Mouse (Mus musculus) embryonic fibroblast, embryonic 13.5 days (primary cell): ENCODE data around the gene Dhrs7b. TPM values are rescaled to one million over a fixed set of nuclear protein-coding genes. Genes with fewer than 3 reads are reported as not detected.
"Not testable (repeated sequence)": the region's sequence is repeated elsewhere in the genome, so short reads cannot be mapped to it uniquely, and the experiment has no call there.

ENCODE experiments used
- H3K27ac ChIP-seq: 2 replicates; pipeline ENCODE4 v1.5.1; 2012; ENCODE audit warnings: low read length, control low read depth, inconsistent platforms; ENCODE audit not compliant: insufficient read depth
- H3K4me1 ChIP-seq: 2 replicates; pipeline ENCODE4 v1.6.1; 2011; ENCODE audit warnings: low read length; ENCODE audit not compliant: control insufficient read depth, insufficient read depth
- H3K4me3 ChIP-seq: 2 replicates; pipeline ENCODE4 v1.5.1; 2011; ENCODE audit warnings: mild to moderate bottlenecking, control low read depth, low read length; ENCODE audit not compliant: insufficient read depth
- CTCF ChIP-seq: IDR thresholded peaks from 2 replicates; pipeline ENCODE4 v1.5.1; 2011; ENCODE audit warnings: mild to moderate bottlenecking, control low read depth, low read length, moderate library complexity, borderline replicate concordance; ENCODE audit not compliant: insufficient read depth
- POLR2A ChIP-seq: IDR thresholded peaks from 2 replicates; pipeline ENCODE4 v1.6.1; 2011; ENCODE audit warnings: low read depth, mild to moderate bottlenecking, control low read depth, low read length, moderate library complexity
- polyA plus RNA-seq: library from polyadenylated mRNA; stranded (reverse); fragments of >200 nt; gene quantifications from 2 replicates; pipeline ENCODE4 v1.2.4, GENCODE M21; 2011; ENCODE audit warnings: low read depth; ENCODE audit not compliant: missing spikeins, insufficient read length

Dhrs7b gene
- polyA plus RNA-seq, 1 experiment = 19.8 TPM

DNA sequence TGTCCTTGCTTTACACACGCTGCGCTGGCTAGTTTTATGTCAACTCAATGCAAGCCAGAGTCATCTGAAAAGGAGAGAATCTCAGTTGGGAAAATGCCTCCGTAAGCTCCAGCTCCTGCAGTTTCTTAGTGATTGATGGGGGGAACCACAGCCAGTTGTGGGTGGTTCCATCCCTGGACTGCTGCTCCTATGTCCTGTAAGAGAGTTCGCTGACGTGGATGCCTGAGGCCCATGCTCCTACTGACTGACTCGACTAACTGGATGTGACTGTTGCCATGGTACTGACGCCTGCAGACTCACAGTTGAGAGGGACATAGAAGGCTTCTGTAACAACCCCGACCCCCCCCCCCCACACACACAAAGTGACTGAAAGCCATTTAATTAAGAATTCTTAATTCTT lies 37.5 kb downstream of the Dhrs7b start:
- TF ChIP-seq POLR2A (no peak), CTCF (no peak)
- no peak overlapping the region for H3K27ac ChIP-seq
- H3K4me1 ChIP-seq = peaks cover 4% of the 10 kb centered on the region
- H3K4me3 ChIP-seq = no peak overlapping the region

DNA sequence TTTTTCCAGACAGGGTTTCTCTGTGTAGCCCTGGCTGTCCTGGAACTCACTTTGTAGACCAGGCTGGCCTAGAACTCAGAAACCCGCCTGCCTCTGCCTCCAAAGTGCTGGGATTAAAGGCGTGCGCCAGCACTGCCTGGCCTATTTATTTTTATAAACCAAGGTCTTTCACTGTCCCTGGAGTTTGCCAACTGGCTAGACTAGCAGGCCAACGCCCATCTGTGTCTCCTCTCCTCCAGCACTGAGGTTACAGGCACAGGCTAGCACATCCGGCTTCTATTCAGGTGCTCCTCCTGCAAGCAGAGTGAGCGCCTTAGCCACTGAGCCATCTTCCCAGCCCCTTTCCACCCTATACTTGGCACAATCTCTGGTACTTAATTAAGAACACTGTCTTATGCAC lies 39.0 kb downstream of the Dhrs7b start:
- H3K4me1 ChIP-seq, H3K4me3 ChIP-seq, H3K27ac ChIP-seq: not testable (repeated sequence)

DNA sequence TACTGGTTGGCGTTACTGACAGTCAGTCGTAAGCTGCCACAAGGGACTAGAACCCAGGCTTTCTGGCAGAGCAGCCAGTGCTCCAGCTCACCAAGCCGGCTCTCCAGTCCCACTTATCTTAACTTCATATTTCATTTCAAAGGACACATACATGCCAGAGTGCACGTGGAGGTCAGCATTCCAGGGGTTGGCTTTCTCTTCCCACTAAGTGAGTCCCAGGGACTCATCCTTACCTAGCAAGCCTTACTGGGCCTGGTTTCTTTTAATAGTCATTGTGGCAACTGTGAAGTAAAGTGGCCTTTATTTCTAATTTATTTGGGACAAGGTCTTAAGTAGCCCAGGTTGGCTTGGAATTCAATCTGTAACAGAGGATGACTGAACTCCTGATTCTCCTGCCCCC lies 41.0 kb downstream of the Dhrs7b start:
- no peaks in the 10 kb centered on the region for H3K4me1 ChIP-seq
- no peak overlapping the region for H3K4me3 ChIP-seq
- no peak overlapping the region for H3K27ac ChIP-seq
- TF ChIP-seq POLR2A (no peak), CTCF (no peak)

DNA sequence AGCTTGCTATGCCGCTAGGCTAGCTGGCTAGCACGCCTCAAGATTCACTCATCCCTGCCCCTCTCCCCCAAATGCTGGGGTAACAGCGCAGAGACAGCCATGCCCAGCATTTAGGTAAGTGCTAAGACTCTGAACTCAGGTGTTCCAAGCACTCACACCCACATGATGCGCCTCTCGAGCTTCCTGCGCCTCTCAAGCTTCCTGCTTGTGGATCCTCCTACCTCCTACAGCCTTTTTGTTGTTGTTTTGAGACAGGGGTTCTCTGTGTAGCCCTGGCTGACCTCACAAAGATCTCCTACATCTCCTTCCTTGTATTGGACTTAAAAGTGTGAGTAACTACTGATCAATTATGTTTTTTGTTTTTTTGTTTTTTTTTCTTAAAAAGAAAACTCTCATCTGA lies 42.7 kb downstream of the Dhrs7b start:
- Histone ChIP-seq H3K4me3 (no peak overlapping the region), H3K4me1 (no peaks in the 10 kb centered on the region), H3K27ac (no peak overlapping the region)
- TF ChIP-seq CTCF = no peak
- TF ChIP-seq POLR2A = no peak

DNA sequence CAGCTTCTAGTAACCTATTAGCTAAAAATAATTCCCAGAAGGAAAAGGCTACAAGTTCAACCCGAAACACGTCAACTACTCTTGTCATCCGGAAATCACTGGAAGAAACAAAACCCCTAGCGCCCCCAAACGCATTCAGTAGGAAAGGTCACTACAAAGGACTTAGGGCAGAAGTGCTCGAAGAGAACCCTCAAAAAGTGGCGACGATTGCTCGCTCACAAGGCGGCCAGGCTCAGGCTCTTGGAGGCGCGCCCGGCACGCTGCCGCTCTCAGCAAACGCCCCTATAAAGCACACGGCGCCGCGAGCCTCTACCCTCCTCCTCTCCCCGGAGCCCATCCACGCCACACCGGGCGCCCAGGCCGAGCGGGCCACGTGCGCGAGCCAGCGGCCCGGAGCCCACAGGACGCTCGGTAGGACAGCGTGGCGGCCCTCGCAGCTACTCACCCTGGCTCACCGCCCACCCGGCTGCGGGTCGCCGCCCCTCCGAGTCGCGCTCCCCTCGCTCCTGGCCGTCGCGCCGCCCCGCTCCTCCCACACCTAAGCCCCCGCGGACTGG lies 47.7 kb downstream of the Dhrs7b start:
- no peak for TF ChIP-seq POLR2A
- TF ChIP-seq CTCF = no peak
- Histone ChIP-seq H3K4me3 (peak overlapping the region; percentile 75), H3K4me1 (no peaks in the 10 kb centered on the region; the same call in 1 of the 2 replicates), H3K27ac (peak overlapping the region; percentile 59)

DNA sequence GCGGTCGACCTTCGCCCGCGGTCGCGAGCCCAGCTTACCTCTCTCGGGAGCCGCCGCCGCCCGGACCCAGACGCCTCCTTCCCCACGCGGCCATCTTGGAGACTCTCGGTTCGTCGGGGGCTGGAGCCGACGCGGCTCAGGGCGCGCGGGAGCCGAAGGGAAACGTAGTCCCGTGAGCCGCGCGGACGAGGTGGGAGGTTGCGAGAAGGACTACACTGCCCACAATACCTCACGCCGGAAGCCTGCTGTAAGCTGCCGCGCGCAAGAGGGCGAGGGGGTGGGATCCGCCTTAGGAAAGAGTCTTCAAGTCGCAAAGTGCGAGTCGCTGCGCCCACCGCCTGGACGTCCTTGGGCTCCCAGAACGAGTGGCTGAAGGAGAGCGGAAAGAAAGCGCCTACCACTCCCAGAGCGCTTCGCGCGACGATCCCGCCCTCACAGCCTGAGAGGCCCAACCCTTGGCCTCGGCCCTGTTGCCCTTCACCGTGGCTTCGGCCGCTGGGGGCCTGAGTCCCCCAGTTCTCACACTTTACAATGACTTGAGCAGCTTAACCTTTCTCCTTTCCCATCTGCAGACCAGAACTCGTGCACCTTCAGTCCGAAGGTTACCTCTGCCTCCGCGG lies 48.4 kb downstream of the Dhrs7b start, which contains the start of gene Tmem11:
Tmem11 (minus strand) TSS at position 598 of the 620 bp plus-strand sequence.
- Histone ChIP-seq H3K27ac (peak within 1 kb of the TSS; percentile 87), H3K4me1 (no peaks in the 10 kb centered on the region; the same call in 1 of the 2 replicates), H3K4me3 (peak within 1 kb of the TSS; percentile 75)
- no peak for TF ChIP-seq CTCF
- peak; percentile 71 for TF ChIP-seq POLR2A

DNA sequence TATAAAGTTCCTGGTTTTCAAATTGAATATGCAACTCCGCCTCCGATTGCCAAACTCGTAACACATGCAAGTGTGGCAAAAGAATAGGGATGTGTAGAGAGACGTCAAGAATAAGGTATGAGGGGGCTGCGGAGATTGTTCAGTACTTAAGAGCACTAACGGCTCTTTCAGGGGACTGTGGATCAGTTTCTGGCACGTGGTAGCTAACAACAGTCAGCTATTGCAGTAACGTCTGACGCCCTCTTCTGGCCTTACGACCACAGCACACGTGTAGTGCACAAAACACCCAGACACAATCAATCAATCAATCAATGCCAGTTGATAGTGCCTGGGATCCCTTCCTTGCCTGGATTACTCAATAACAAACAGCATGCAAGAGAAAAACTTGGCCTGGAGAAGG lies 49.0 kb downstream of the Dhrs7b start:
- TF ChIP-seq POLR2A (peak; percentile 44), CTCF (peak; percentile 91; the same call in 1 of the 2 replicates)
- H3K27ac ChIP-seq = peak overlapping the region; percentile 87
- H3K4me1 ChIP-seq = no peaks in the 10 kb centered on the region; the same call in 1 of the 2 replicates
- H3K4me3 ChIP-seq = peak overlapping the region; percentile 62

DNA sequence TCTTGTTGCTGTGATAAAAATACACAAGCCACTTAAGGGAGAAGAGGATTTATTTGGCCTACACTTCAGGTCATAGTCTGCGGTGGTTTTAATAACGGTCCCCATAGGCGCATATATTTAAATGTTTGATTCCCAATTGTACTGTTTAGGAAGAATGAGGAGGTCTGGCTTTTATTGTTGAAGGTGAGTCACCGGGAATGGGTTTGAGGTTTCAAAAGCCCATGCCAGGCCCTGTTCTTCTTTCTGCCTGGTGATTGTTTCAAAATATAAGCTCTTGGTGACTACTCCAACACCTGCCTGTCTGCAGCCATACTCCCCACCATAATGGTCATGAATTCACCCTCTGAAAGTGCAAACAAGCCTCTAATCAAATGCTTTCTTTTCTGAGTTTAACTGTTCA lies 50.1 kb downstream of the Dhrs7b start:
- TF ChIP-seq CTCF = no peak
- no peak for TF ChIP-seq POLR2A
- H3K4me1 ChIP-seq = no peaks in the 10 kb centered on the region; the same call in 1 of the 2 replicates
- H3K4me3 ChIP-seq = no peak overlapping the region
- H3K27ac ChIP-seq = no peak overlapping the region

DNA sequence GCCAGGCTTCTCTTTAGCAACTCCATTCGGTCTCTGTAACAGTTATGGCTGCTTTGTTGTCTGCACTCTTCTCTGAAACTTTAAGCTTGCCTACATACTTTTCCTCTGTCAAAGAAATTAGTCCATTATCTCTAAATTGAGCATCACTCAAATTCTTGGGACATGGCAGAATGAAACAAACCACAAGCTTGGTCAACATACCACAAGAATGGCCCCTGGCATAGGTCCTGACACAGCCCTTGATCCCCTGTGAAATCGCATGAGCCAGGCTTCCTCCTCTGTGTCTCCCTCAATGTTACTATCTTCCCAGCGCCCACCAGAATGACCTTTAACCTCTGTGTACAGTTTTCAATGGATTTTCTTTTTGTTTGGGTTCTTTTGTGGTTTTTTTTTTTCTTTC lies 52.0 kb downstream of the Dhrs7b start:
- no peaks in the 10 kb centered on the region; the same call in 1 of the 2 replicates for H3K4me1 ChIP-seq
- H3K4me3 ChIP-seq = no peak overlapping the region
- TF ChIP-seq POLR2A = no peak; the same call in 1 of the 2 replicates
- no peak for TF ChIP-seq CTCF
- H3K27ac ChIP-seq = no peak overlapping the region

DNA sequence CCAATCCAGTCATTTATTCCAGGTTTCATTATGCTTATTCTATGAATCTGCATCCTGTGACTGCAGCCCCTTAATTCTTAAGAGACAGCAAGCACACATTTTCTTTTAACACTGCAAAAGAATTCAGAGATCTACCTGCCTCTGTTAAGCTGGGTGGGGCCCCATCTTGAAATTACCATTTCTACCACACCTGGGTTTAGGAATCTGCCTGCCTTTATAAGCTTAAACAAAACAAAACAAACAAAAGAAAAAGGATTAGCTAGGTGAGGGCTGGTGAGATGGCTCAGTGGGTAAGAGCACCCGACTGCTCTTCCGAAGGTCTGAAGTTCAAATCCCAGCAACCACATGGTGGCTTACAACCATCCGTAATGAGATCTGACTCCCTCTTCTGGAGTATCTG lies 56.6 kb downstream of the Dhrs7b start:
- not testable (repeated sequence) for H3K4me1 ChIP-seq, H3K27ac ChIP-seq, H3K4me3 ChIP-seq

DNA sequence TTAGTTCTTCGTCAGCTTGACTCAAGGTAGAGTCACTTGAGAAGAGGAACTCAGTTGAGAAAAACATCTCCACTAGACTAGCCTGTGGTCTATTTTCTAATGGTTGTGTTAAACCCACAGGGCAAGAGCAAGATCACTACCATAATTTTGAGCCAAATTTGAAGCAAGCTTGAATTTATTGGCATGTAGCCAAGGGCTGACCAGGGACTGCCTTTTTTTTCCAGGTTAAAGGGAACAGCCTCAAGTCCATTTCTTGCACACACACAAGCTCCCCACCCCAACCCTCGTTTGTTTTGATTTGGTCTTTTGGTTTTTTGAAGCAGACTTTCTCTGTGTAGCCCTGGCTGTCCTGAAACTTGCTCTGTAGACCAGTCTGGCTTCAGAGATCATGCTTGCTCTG lies 59.4 kb downstream of the Dhrs7b start:
- Histone ChIP-seq H3K4me1 (no peaks in the 10 kb centered on the region), H3K4me3 (no peak overlapping the region), H3K27ac (no peak overlapping the region)
- TF ChIP-seq CTCF = no peak
- no peak for TF ChIP-seq POLR2A
